Mouse (Mus musculus) urinary bladder, postnatal 0 days (tissue): Measurements from ENCODE around the gene Trit1. TPM values are rescaled to one million over a fixed set of nuclear protein-coding genes. Genes with fewer than 3 reads are reported as not detected.

ENCODE experiments used
- polyA plus RNA-seq: library from polyadenylated mRNA; unstranded; fragments of >200 nt; fragmentation: Nextera tagmentation; extraction: Ambion mirVana; gene quantifications from 2 replicates; pipeline ENCODE4 v1.2.1, GENCODE M21; 2015

Gene Trit1
- polyA plus RNA-seq: 13.2 and 13.5 TPM in 2 replicates

DNA sequence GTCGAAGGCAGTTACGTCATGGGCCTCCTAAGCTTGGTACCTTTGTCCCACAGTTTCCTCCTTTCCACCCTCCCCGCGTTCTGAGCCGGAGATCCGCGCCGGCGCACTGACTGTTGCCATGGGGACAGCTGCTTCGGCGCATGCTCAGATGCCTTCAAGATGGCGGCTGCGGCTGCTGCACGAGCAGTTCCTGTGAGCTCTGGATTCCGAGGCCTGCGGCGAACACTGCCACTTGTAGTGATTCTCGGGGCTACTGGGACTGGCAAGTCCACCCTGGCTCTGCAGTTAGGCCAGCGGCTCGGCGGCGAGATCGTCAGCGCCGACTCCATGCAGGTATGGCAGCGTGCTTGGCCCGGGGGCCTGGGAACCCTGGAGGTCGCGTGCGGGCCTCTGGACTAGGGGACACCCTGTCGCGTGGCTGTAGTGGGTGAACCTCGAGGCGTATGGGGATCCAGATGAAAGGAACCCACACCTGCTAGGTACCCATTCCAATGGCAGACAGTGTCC, at the start of gene Trit1:
Gene Trit1, plus strand, starts transcription at position 147 of the 507 bp plus-strand sequence.

DNA sequence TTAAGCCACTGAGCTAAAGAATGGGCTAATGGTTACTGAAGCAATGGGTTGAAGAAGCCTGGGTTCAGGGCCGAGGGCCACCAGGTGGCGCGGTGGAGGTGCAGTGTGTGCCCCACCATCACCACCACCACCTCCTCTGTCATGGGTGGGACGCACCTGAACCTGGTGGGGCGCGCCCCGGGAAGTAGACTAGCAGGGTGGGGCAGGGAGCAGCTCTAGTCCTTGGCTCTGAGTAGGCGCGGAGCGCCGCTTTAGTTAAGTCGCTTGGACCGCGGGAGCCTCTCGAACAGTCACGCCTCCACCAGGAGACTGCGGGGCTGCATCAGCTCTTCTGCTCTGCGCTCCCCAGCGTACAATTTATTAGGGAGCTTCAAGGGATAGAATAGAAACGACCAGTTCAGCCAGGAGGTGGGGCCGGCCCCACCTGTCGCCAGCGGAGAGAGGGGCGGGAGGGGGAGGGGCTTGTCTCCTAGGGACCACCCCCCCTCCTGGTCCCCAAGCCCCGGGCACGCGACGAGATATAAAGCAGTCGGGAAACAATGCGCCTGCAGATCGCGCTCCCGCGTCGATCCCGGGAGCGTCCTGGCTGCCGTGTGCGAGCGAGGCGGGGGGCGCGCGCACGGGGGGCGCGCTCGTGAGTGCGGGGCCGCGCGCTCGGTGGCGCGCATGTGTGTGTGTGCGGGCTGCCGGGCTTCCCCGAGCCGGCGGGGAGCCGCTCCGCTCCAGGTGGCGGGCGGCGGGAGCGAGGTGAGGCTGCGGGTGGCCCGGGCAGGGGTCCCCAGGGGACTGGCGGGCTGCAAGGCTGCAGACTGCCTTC, 20.8 kb upstream of the Trit1 start, which contains the start of gene Mycl:
Gene Mycl, plus strand, starts transcription at position 249 of the 817 bp plus-strand sequence.

Other genes starting within 250 kb of the Trit1 start
- 47.8 and 50.4 TPM in 2 replicates for gene Ppt1, start 180.4 kb upstream of the Trit1 start, polyA plus RNA-seq
- 126 and 136 TPM in 2 replicates for gene Cap1, start 130.5 kb upstream of the Trit1 start, polyA plus RNA-seq
- gene Mfsd2a, start 55.4 kb upstream of the Trit1 start, polyA plus RNA-seq: 3.5 and 4.8 TPM in 2 replicates
- gene Mycl, start 20.9 kb upstream of the Trit1 start, polyA plus RNA-seq: 30.1 and 33.2 TPM in 2 replicates
- gene Bmp8b, start 88.6 kb downstream of the Trit1 start, polyA plus RNA-seq: 0.94 and 1.5 TPM in 2 replicates
- gene Oxct2b, start 99.7 kb downstream of the Trit1 start, polyA plus RNA-seq: 0.13 TPM in 1 of 2 replicates, not detected in the other
- 51.4 and 54.7 TPM in 2 replicates for gene Ppie, start 123.4 kb downstream of the Trit1 start, polyA plus RNA-seq
- 0.11 and 0.13 TPM in 2 replicates for gene Hpcal4, start 166.6 kb downstream of the Trit1 start, polyA plus RNA-seq
- not detected in 2 replicates for gene Nt5c1a, start 184.9 kb downstream of the Trit1 start, polyA plus RNA-seq
- 5.6 and 6.0 TPM in 2 replicates for gene Heyl, start 217.0 kb downstream of the Trit1 start, polyA plus RNA-seq
- 18.0 and 22.8 TPM in 2 replicates for gene Pabpc4, start 245.8 kb downstream of the Trit1 start, polyA plus RNA-seq